Mouse (Mus musculus): ENCODE results near the gene Nlrp4a. TPM values are rescaled to one million over a fixed set of nuclear protein-coding genes. Genes with fewer than 3 reads are reported as not detected.
A peak's percentile ranks its signal among the peaks of the same experiment; 100 is the strongest.
"Not testable (repeated sequence)": the region's sequence is repeated elsewhere in the genome, so short reads cannot be mapped to it uniquely, and the experiment has no call there.

The Nlrp4a gene
- not detected in 2 replicates for polyA plus RNA-seq (2014; fragmentation: Nextera tagmentation; extraction: Ambion mirVana)

DNA sequence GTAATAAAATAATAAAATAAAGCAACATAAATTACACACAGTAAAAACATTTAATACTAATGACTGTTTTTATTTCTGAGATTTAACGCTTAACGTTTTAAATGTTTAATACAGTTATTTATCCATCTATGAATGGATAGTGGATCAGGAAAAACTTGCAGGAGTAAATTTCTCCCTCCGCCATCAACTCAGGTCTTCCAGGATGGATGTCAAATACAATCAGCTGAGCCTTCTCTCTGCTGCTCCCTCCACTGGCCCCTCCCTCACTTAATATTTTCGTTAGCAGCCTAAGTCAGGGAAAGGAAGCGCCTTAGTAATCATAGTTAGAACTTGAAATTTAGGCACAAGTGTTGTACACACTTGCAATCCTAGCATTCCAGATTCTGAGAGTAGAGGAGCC lies at the start of gene Nlrp4a:
Gene Nlrp4a (plus strand): TSS at position 301 of the 400 bp plus-strand sequence.
- no peak within 1 kb of the TSS for H3K27ac ChIP-seq (replicated peaks; ENCODE audit: low read depth, low read length)
- H3K36me3 ChIP-seq (replicated peaks; ENCODE audit: control insufficient read depth, insufficient read depth, low read depth, low read length): no peaks in the 10 kb centered on the region
- WGBS: 85% methylated on average over 5 of the region's 5 CpGs
- H3K4me3 ChIP-seq (ENCODE audit: low read depth, low read length): no peak within 1 kb of the TSS
- no peaks in the 10 kb centered on the region for H3K4me1 ChIP-seq (ENCODE audit: control insufficient read depth, insufficient read depth, low read length)
- no peak for ATAC-seq (replicated peaks; ENCODE audit: insufficient number of reproducible peaks, low FRiP score, low TSS enrichment, low read depth)
- H3K27me3 ChIP-seq (ENCODE audit: control insufficient read depth, insufficient read depth, low read length): no peaks in the 10 kb centered on the region
- DNase-seq (ENCODE audit: low spot score): no peak
- H3K4me2 ChIP-seq (ENCODE audit: low read depth, low read length): no peak within 1 kb of the TSS
- H3K9me3 ChIP-seq (replicated peaks; ENCODE audit: control insufficient read depth, low read length): no peaks in the 10 kb centered on the region
- H3K9ac ChIP-seq (replicated peaks; ENCODE audit: low read length): no peak within 1 kb of the TSS

DNA sequence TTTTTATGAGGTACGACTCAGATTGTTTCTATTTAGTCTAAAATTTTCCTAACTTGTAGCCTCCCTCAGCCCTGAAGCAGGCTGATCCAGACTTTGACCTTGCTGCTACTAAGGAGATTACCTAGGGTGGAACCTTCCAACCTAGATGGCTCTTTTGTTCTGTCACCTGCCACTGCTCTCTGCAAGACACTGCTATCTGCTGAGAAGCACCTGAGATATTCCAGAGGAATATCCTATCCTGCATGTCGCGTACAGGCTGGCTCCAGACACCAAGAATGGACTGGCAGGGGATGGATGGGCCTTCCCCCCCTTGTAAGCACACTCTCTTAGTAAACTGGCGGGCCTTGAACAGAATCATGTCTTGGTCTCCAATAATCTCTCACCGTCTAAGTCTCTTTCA lies 48.2 kb upstream of the Nlrp4a start:
- not testable (repeated sequence) for ATAC-seq (replicated peaks; ENCODE audit: insufficient number of reproducible peaks, low FRiP score, low TSS enrichment, low read depth)
- 87% methylated on average over 5 of the region's 5 CpGs for WGBS

GRCm38 (mm10) chr7:26391137-26391536 lies 43.8 kb upstream of the Nlrp4a start:
- H3K9me3 ChIP-seq (replicated peaks; ENCODE audit: control insufficient read depth, low read length): not testable (repeated sequence)
- 77% methylated on average over 2 of the region's 2 CpGs for WGBS

More for the DNA sequence above, 48.2 kb upstream of the Nlrp4a start:
- H3K4me1 ChIP-seq (ENCODE audit: control insufficient read depth, insufficient read depth, low read length); H3K4me3 ChIP-seq (ENCODE audit: low read depth, low read length); H3K36me3 ChIP-seq (replicated peaks; ENCODE audit: control insufficient read depth, insufficient read depth, low read depth, low read length); DNase-seq (ENCODE audit: low spot score); H3K9ac ChIP-seq (replicated peaks; ENCODE audit: low read length); H3K27ac ChIP-seq (replicated peaks; ENCODE audit: low read depth, low read length); H3K9me3 ChIP-seq (replicated peaks; ENCODE audit: control insufficient read depth, low read length); H3K4me2 ChIP-seq (ENCODE audit: low read depth, low read length); H3K27me3 ChIP-seq (ENCODE audit: control insufficient read depth, insufficient read depth, low read length): not testable (repeated sequence)

DNA sequence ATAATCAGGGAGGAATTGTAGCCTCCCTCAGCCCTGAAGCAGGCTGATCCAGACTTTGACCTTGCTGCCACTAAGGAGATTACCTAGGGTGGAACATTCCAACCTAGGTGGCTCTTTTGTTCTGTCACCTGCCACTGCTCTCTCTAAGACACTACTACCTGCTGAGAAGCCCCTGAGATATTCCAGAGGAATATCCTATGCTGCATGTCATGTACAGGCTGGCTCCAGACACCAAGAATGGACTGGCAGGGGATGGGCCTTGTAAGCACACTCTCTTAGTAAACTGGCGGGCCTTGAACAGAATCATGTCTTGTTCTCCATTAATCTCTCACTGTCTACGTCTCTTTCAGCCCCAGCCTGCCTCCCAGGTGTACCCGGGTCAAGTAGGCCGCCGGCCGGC lies 43.1 kb upstream of the Nlrp4a start:
- H3K9ac ChIP-seq (replicated peaks; ENCODE audit: low read length): not testable (repeated sequence)
- 82% methylated on average over 6 of the region's 6 CpGs for WGBS

More at GRCm38 (mm10) chr7:26391137-26391536, 43.8 kb upstream of the Nlrp4a start:
- H3K4me1 ChIP-seq (ENCODE audit: control insufficient read depth, insufficient read depth, low read length); H3K4me2 ChIP-seq (ENCODE audit: low read depth, low read length); ATAC-seq (replicated peaks; ENCODE audit: insufficient number of reproducible peaks, low FRiP score, low TSS enrichment, low read depth); H3K27ac ChIP-seq (replicated peaks; ENCODE audit: low read depth, low read length); H3K36me3 ChIP-seq (replicated peaks; ENCODE audit: control insufficient read depth, insufficient read depth, low read depth, low read length); H3K27me3 ChIP-seq (ENCODE audit: control insufficient read depth, insufficient read depth, low read length); H3K4me3 ChIP-seq (ENCODE audit: low read depth, low read length); DNase-seq (ENCODE audit: low spot score); H3K9ac ChIP-seq (replicated peaks; ENCODE audit: low read length): not testable (repeated sequence)

DNA sequence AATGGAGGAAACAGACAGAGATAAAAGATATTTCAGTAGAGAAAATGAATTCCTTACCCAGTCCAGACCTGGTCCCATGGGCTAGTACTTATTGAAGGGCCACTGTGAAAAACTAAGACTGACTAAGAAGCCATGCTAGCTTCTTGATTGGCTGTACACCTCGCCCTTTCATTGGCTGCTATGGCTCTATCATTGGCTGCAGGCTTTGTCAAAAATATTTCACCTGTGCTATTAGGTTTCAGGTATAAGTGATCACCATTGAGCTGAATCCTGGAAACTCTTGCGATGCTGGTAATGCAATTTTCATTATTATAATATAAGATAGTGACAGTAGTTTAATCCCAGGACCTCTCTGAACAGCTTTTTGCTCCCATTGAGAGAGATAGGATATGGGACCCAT lies 31.3 kb upstream of the Nlrp4a start, which contains the start of gene Nlrp9c:
Gene Nlrp9c (minus strand): TSS at position 101 of the 400 bp plus-strand sequence.
- not testable (repeated sequence) for H3K9me3 ChIP-seq (replicated peaks; ENCODE audit: control insufficient read depth, low read length); H3K27ac ChIP-seq (replicated peaks; ENCODE audit: low read depth, low read length); H3K27me3 ChIP-seq (ENCODE audit: control insufficient read depth, insufficient read depth, low read length); H3K4me3 ChIP-seq (ENCODE audit: low read depth, low read length); H3K9ac ChIP-seq (replicated peaks; ENCODE audit: low read length); ATAC-seq (replicated peaks; ENCODE audit: insufficient number of reproducible peaks, low FRiP score, low TSS enrichment, low read depth); DNase-seq (ENCODE audit: low spot score); H3K4me2 ChIP-seq (ENCODE audit: low read depth, low read length); H3K4me1 ChIP-seq (ENCODE audit: control insufficient read depth, insufficient read depth, low read length); H3K36me3 ChIP-seq (replicated peaks; ENCODE audit: control insufficient read depth, insufficient read depth, low read depth, low read length)
- WGBS: 65% methylated on average over 2 of the region's 2 CpGs

More for the DNA sequence above, 43.1 kb upstream of the Nlrp4a start:
- not testable (repeated sequence) for H3K36me3 ChIP-seq (replicated peaks; ENCODE audit: control insufficient read depth, insufficient read depth, low read depth, low read length); H3K27me3 ChIP-seq (ENCODE audit: control insufficient read depth, insufficient read depth, low read length); H3K4me1 ChIP-seq (ENCODE audit: control insufficient read depth, insufficient read depth, low read length); ATAC-seq (replicated peaks; ENCODE audit: insufficient number of reproducible peaks, low FRiP score, low TSS enrichment, low read depth); DNase-seq (ENCODE audit: low spot score); H3K27ac ChIP-seq (replicated peaks; ENCODE audit: low read depth, low read length); H3K9me3 ChIP-seq (replicated peaks; ENCODE audit: control insufficient read depth, low read length); H3K4me2 ChIP-seq (ENCODE audit: low read depth, low read length); H3K4me3 ChIP-seq (ENCODE audit: low read depth, low read length)

DNA sequence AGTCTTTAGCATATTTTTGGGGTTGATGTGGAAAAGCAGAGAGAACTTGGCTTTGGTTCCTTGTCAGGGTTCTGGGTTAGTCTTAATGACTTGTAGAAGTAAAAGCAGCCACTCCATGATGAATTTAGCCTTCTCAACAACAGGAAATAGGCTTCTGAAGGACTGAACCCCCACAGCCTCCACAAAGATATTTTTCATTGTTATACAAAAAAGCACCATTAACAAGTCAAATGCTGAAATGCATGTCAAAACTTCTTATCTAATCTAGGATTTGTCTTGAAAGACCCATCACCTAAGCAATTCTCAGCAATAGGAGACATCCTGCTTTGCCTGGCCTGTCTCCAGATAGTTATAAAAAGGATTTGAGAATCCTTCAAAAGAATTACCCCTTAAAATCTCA lies 41.8 kb downstream of the Nlrp4a start:
- Histone ChIP-seq H3K27me3 (ENCODE audit: control insufficient read depth, insufficient read depth, low read length) (no peaks in the 10 kb centered on the region), H3K27ac (replicated peaks; ENCODE audit: low read depth, low read length) (no peak overlapping the region), H3K36me3 (replicated peaks; ENCODE audit: control insufficient read depth, insufficient read depth, low read depth, low read length) (no peaks in the 10 kb centered on the region), H3K4me3 (ENCODE audit: low read depth, low read length) (no peak overlapping the region), H3K4me1 (ENCODE audit: control insufficient read depth, insufficient read depth, low read length) (no peaks in the 10 kb centered on the region), H3K9ac (replicated peaks; ENCODE audit: low read length) (no peak overlapping the region), H3K4me2 (ENCODE audit: low read depth, low read length) (no peak overlapping the region), H3K9me3 (replicated peaks; ENCODE audit: control insufficient read depth, low read length) (no peaks in the 10 kb centered on the region)
- no peak for ATAC-seq (replicated peaks; ENCODE audit: insufficient number of reproducible peaks, low FRiP score, low TSS enrichment, low read depth)
- DNase-seq (ENCODE audit: low spot score): no peak

DNA sequence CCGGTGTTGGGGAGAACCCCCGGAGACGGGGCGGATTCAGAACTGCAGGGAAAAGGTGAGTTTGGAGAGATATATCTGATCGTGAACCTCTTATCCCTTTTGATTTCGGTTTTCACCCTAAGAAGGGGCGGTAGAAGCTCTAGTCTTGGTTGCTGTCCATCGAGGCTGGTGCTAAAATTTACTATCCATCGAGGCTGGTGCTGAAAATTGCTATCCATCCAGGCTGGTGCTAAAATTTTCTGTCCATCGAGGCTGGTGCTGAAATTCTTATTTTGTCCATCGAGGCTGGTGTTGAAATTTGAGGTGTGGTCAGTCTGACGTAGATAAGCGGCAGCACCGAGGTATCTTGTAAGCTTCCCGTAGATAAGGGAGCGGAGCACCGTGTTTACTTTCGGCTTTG lies 54.6 kb downstream of the Nlrp4a start:
- WGBS: 82% methylated on average over 18 of the region's 18 CpGs

More for the DNA sequence above, 54.6 kb downstream of the Nlrp4a start:
- not testable (repeated sequence) for H3K4me3 ChIP-seq (ENCODE audit: low read depth, low read length); H3K9ac ChIP-seq (replicated peaks; ENCODE audit: low read length); H3K4me2 ChIP-seq (ENCODE audit: low read depth, low read length); H3K9me3 ChIP-seq (replicated peaks; ENCODE audit: control insufficient read depth, low read length); H3K4me1 ChIP-seq (ENCODE audit: control insufficient read depth, insufficient read depth, low read length); H3K27ac ChIP-seq (replicated peaks; ENCODE audit: low read depth, low read length); H3K27me3 ChIP-seq (ENCODE audit: control insufficient read depth, insufficient read depth, low read length); H3K36me3 ChIP-seq (replicated peaks; ENCODE audit: control insufficient read depth, insufficient read depth, low read depth, low read length); ATAC-seq (replicated peaks; ENCODE audit: insufficient number of reproducible peaks, low FRiP score, low TSS enrichment, low read depth)
- peak; percentile 0 for DNase-seq (ENCODE audit: low spot score)
